Mouse (Mus musculus) erythroblast, embryonic 14.5 days (primary cell): ENCODE results near the gene Sva.

ENCODE experiments used
- GATA1 ChIP-seq: IDR thresholded peaks from 2 replicates; pipeline ENCODE4 v1.6.1; 2012; ENCODE audit warnings: low read length, inconsistent platforms, mixed read lengths
- TAL1 ChIP-seq: IDR thresholded peaks from 3 replicates; pipeline ENCODE4 v1.6.1; 2012; ENCODE audit warnings: low read length, inconsistent platforms, mixed read lengths

GRCm38 (mm10) chr6:42038094-42038493 lies at the start of gene Sva:
- no peak for TF ChIP-seq GATA1
- no peak for TF ChIP-seq TAL1
